Mouse (Mus musculus): ENCODE data around the gene Zkscan7.

DNA sequence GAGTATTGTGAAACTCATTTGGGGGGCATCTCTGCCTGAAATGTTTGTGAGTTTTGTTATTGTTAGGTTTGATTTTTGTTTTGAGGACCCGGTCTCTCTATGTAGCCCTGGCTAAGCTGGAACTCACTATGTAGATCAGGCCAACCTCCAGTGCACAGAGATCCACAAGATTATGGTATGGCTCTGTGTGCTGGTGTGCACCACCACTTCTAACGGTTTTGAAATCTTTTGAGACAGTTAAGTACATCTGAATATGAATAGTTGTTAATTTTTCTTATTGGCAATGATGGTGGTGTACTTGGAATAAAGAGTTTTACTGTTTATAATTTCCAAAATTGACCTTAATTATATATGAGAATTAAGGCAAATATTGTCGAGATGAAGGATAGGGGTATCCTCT lies 37.0 kb downstream of the Zkscan7 start:
- TF ChIP-seq POLR2A (IDR thresholded peaks at IDR 0.05; ENCODE audit: borderline replicate concordance, low read depth, low read length): no peak
- TF ChIP-seq CTCF (IDR thresholded peaks at IDR 0.05; ENCODE audit: low read depth, low read length): no peak
